Mouse (Mus musculus) cerebellum, adult 9-10 months (tissue): ENCODE results near the gene Mpp3.
A peak's percentile ranks its signal among the peaks of the same experiment; 100 is the strongest.

Experiments
- DNase-seq: peaks from one replicate; pipeline ENCODE4 v3.0.0; 2022

Gene Mpp3

GRCm38 (mm10) chr11:102037789-102038188 lies 9.5 kb upstream of the Mpp3 start:
- DNase-seq = no peak

DNA sequence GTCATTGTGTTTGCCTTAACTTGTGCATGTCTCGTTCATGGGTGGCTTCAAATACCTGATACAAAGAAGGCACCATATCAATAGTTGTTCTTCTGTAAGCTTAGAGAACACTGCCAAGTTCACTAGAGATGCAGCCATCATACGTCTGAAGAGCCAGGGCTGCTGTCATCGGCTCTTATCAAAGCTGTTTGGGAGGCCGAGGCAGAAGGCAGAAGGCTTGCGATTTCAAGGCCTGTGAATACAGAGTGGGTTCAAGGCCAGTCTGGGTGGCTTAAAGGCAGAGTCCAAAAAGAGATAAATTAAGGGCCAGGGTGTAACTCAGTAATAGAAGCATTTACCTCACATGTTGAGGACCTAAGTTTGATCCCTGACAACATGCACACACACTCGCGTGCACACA lies 8.1 kb upstream of the Mpp3 start:
- no peak for DNase-seq

GRCm38 (mm10) chr11:102035456-102035960 lies 7.2 kb upstream of the Mpp3 start:
- DNase-seq = no peak

- peak; percentile 95 for DNase-seq
These were observed 6.6 kb upstream of the Mpp3 start for GRCm38 (mm10) chr11:102034887-102035286.

- DNase-seq = no peak
These were observed 4.9 kb upstream of the Mpp3 start for GRCm38 (mm10) chr11:102033055-102033591.

DNA sequence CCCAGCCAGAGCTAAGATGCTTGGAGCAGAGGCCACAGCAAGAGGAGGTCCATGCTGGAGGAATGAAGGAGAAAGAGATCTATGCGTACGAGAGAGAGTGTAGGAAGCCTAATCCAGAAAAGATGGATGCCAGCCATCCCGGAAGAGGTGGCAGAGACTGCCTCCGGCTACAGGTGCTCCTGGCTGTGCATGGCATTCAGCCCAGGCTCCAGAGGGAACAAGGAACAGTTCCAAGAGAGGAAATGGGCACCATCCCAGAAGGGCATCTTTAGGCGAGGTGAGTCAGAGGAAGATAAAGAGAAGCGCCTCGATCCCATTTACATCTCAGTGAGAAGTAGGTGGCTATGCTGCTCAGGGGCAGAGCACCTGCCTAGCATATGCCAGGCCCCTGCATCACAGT lies 2.9 kb upstream of the Mpp3 start:
- peak; percentile 99 for DNase-seq

DNA sequence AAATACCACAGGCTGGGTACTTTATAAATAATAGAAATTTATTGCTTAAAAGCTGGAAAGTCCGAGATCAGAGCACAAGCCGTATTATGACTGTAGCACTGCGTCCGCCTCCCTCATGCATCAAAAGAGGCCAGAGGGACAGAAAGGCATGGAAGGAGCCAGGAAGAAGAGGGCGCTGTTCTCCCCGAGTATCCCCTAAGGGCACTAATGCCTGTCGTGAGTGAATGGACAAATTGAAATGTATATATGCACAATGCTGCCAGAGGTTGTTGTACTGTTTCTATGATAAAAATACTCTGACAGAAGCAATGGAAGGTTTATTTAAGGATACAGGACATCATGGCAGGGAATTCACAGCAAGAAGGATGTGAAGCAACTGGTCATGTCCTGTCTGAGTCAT lies 1.7 kb upstream of the Mpp3 start:
- DNase-seq = no peak

DNA sequence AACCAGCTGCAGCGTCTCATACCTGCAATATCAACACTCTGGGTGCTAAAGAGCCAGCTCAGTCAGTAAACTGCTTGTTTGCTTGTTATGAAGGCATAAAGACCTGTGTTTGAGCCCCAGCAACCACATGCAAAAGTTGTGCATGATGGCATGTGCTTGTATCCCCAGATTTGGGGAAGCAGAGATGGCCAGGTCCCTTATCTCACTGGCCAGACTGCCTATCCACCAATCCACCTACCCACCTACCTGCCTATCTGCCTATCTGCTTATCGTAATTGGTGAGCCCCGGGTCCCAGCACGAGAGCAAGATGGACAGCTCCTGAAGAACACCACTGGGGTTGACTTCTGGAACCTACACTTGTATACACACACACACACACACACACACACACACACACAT lies 1.0 kb upstream of the Mpp3 start:
- DNase-seq = peak; percentile 36

- peak; percentile 78 for DNase-seq
These were observed 772 bp downstream of the Mpp3 start for GRCm38 (mm10) chr11:102027361-102028017.

GRCm38 (mm10) chr11:102026694-102027360 lies 1.4 kb downstream of the Mpp3 start:
- DNase-seq = peak; percentile 91

- DNase-seq = peak; percentile 71
These were observed 2.1 kb downstream of the Mpp3 start for GRCm38 (mm10) chr11:102025991-102026660.

GRCm38 (mm10) chr11:102025354-102025753 lies 2.9 kb downstream of the Mpp3 start:
- DNase-seq = no peak

DNA sequence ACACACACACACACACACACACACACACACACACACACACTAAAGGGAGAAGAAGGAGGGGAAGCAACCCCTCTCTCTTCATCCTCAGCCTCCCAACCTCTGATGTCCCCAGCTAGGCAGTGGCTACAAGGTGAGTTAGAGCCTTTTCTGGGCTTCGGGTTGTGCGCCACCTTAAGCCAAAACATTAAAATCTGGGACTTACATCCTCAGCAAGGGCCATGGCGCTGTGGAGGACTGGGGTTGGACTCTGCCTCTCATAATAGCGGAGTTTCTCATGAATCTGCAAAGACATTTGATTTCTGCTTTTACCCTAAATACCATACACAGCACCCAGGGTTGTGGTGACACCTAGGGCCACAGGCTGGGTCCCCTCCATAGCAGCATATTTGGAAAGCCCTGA lies 3.4 kb downstream of the Mpp3 start:
- no peak for DNase-seq

GRCm38 (mm10) chr11:102024084-102024758 lies 4.0 kb downstream of the Mpp3 start:
- peak; percentile 95 for DNase-seq

- DNase-seq = no peak
These were observed 4.9 kb downstream of the Mpp3 start for GRCm38 (mm10) chr11:102023406-102023805.

DNA sequence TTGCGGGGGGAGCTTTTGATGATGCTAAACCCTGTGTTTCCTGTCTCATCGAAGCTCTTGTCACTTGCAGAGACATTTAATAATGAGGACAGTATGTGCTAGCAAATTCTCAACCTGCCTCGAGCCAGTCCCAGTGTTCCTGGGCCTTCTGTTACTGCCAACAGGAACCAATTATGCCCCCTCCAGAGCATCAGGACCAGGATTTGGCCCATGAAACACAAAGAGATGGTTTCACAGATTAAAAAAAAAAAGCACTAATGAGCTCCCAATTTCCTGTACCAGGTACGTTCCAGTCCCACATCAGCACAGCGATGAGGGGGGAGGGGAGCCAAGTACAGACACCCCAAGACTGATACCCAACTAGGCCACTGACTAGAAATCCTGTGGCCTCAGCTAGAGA lies 7.1 kb downstream of the Mpp3 start:
- DNase-seq = no peak

DNA sequence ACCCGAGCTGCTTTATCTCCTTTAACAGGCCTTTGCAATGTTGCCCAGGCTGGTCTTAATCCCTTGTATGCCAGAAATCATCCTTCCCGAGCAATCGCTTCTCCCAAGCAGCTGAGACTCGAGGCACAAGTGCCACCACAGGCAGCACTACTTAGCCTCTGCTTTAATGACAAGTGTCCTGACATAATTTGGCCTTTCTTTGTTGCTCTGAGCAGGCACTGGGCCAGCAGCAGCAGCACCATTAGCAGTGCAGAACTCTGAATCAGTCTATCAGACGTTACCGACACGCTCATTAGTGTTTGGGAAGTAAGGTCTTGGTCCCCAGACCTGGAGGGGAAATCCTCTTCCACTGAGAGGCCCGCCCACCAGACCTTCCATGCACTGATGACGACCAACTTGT lies 8.5 kb downstream of the Mpp3 start:
- DNase-seq = no peak

- no peak for DNase-seq
These were observed 12.1 kb downstream of the Mpp3 start for GRCm38 (mm10) chr11:102016136-102016535.

DNA sequence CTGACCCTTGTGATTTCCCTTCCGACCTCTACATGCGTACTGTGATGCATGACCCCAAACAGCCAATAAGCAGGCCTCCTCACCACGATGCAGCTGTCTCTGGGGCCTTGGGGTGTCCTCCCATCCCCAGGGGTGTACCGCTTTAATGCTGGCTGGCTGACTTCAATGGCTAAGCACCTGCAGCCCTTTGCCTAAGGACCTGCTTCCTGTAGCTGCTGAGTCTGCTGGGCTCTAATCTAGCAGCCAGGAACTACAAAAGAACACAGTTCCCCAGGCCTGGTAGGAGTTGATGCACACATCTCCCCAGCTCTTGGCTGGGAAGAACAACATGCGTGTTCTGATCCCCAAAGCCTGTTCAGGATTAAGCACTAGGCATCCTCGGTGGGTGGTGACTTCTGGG lies 12.8 kb downstream of the Mpp3 start:
- no peak for DNase-seq

DNA sequence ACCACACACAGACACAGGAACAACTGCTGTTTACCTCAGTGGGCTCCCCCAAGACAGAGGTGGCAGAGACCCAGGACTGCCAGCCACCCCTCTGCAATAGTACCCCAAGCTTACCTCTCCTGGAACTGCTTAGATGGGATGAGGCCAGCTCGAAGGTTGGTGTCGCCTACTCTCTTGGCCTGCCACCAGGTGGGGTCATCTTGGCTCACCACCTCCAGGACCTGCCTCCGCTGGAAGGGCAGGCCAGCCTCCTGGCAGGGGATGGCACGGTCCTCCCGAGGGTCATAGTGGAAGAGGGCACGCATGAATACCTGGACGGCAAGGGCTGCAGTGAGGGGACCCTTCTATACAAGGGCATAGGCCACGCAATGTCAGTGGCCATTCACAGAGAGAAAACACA lies 15.1 kb downstream of the Mpp3 start:
- no peak for DNase-seq

- no peak for DNase-seq
These were observed 16.8 kb downstream of the Mpp3 start for GRCm38 (mm10) chr11:102011510-102011909.

GRCm38 (mm10) chr11:102010140-102010539 lies 18.1 kb downstream of the Mpp3 start:
- DNase-seq = peak; percentile 89

DNA sequence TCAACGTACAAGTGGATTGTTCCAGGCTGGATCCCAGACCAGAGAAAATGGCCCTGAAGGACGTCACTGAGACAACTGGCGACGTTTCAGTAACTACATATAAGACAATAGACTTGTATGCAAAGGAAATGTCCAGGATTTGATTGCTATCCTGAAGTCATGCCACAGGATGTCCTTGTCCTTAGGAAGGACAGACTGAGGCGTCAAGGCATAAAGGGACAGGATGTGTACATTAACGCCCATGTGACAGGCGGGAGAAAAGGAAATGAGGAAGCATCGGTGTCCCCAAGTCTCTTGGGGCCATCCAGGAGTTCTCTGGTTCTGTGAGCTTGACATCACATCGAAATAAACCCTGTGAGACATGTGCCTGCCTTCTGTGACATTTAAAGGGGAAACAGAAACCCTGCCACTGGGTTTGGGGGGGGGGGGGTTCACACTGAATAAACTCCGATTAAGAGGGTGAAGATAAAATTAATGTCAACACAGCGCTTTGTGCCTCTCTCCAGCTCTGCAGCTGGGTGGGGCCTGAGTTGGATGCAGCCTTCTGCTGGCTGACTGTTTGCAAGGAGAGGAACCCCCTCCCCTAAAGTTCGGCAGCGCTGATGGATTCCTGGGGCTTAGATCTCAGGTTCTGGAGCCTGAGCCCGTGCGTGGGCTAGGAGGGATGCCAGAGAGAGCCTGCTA lies 19.2 kb downstream of the Mpp3 start:
- no peak for DNase-seq
